Mouse (Mus musculus) olfactory bulb, adult 2 months (tissue): ENCODE data around the gene Usp12.

Experiments
- CTCF ChIP-seq: fragments of 200-500 bp; IDR thresholded peaks from 2 replicates; pipeline ENCODE4 v1.5.1; 2012; ENCODE audit warnings: low read depth, mild to moderate bottlenecking, low read length, moderate library complexity; ENCODE audit not compliant: insufficient read depth
- POLR2A ChIP-seq: fragments of 200-500 bp; IDR thresholded peaks from 2 replicates; pipeline ENCODE4 v1.6.1; 2012; ENCODE audit warnings: mild to moderate bottlenecking, low read depth, low read length, moderate library complexity; ENCODE audit not compliant: insufficient read depth

DNA sequence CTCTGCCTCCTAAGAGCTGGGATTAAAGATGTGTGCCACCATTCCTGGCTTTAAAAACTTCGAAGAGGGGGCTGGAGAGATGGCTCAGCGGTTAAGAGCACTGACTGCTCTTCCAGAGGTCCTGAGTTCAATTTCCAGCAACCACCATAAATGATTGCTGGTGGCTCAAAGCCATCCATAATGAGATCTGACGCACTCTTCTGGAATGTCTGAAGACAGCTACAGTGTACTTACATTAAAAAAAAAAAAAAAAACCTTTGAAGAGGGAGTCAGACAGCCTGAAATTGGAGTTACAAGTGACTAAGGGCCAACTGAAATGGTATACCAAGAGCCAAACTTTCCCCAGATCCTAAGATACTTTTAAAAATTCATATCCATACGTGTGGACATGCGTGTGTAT is 29.0 kb downstream of the Usp12 start:
- no peak for TF ChIP-seq POLR2A
- no peak for TF ChIP-seq CTCF
